ENCODE assay signal across 9 mouse cellular contexts in the genomic region with DNA sequence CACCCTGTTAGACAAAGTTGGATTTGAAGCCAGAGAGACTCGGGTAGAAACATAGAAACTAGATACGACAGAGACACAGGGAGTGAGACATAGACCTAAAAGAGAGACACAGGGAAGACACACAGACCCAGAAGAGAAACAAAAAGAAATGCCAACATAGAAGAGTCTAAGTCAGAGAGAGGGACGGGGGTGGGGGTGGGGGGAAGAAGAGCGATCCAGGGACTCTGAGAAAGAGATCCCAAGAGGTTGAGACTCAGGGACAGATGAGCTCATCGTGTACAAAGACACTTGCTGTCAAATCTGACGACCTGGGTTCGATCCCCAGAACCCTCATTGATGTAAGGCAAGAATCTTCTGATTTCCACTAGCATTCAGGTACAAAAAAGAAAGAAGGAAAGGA. TPM values are rescaled to one million over a fixed set of nuclear protein-coding genes. Genes with fewer than 3 reads are reported as not detected.
DNase-seq lines count a peak whose midpoint lies in the region; ATAC-seq and TF ChIP-seq lines count a peak whose summit lies in the region.
"Had no signal": no experiment of that assay in that cellular context is flagged by ENCODE, and none has a peak within 500 bp of the region (broad histone marks: within the 10 kb centered on the region; RNA-seq: fewer than 3 reads in every experiment).

No protein-coding gene starts in this region.

- 14% methylated on average over 7 of the region's 7 CpGs for WGBS in limb, embryonic 10.5 days
- WGBS in small intestine, adult 2 months = 13% methylated on average over 7 of the region's 7 CpGs

- H3K27ac ChIP-seq in limb, embryonic 10.5 days = no peak overlapping the region
- H3K27ac ChIP-seq in small intestine, adult 2 months (ENCODE audit: insufficient read depth, low read depth, low read length) = no peak overlapping the region

- peaks cover 36% of the 10 kb centered on the region for H3K27me3 ChIP-seq in erythroblast, embryonic 14.5 days (ENCODE audit: control insufficient read depth)
- peaks cover 4% of the 10 kb centered on the region for H3K27me3 ChIP-seq in megakaryocyte, embryonic 14.5 days (replicated peaks)
- peaks cover 67% of the 10 kb centered on the region for H3K27me3 ChIP-seq in limb, embryonic 10.5 days (ENCODE audit: low read depth, poor library complexity, severe bottlenecking)
- H3K27me3 ChIP-seq in small intestine, adult 2 months (ENCODE audit: control insufficient read depth, insufficient read depth, low read length) = no peaks in the 10 kb centered on the region

- no peak for TF ChIP-seq CTCF in small intestine, adult 2 months (IDR thresholded peaks at IDR 0.05; ENCODE audit: extremely low read depth, insufficient read length, insufficient replicate concordance, low read depth, low read length)

- H3K4me3 ChIP-seq in erythroblast, embryonic 14.5 days (replicated peaks) = peak overlapping the region; percentile 67
- peak overlapping the region; percentile 92 for H3K4me3 ChIP-seq in megakaryocyte, embryonic 14.5 days (replicated peaks)
- peak overlapping the region; percentile 51 for H3K4me3 ChIP-seq in limb, embryonic 10.5 days
- H3K4me3 ChIP-seq in small intestine, adult 2 months (ENCODE audit: low read depth, low read length) = peak overlapping the region; percentile 71

- ATAC-seq in erythroblast, adult 5-6 weeks (replicated peaks; ENCODE audit: low FRiP score, poor library complexity, severe bottlenecking) = no peak
- no peak for ATAC-seq in megakaryocyte, adult 5-6 weeks (ENCODE audit: poor library complexity, severe bottlenecking)
- ATAC-seq in monocyte, adult 5-6 weeks (replicated peaks; ENCODE audit: insufficient number of reproducible peaks, low FRiP score, low TSS enrichment, poor library complexity, severe bottlenecking) = no peak

- peaks cover 3% of the 10 kb centered on the region; the same call in 1 of the 2 replicates for H3K36me3 ChIP-seq in erythroblast, embryonic 14.5 days (ENCODE audit: control insufficient read depth)
- peaks cover 27% of the 10 kb centered on the region for H3K36me3 ChIP-seq in megakaryocyte, embryonic 14.5 days (replicated peaks; ENCODE audit: low read length)
- H3K36me3 ChIP-seq in limb, embryonic 10.5 days = peaks cover 12% of the 10 kb centered on the region; the same call in 1 of the 2 replicates
- peaks cover 1% of the 10 kb centered on the region; the same call in 1 of the 2 replicates for H3K36me3 ChIP-seq in small intestine, adult 2 months (ENCODE audit: control insufficient read depth, insufficient read depth, low read length)

- peaks cover 2% of the 10 kb centered on the region; the same call in 1 of the 2 replicates for H3K9me3 ChIP-seq in erythroblast, embryonic 14.5 days (ENCODE audit: control insufficient read depth, low read length)
- H3K9me3 ChIP-seq in megakaryocyte, embryonic 14.5 days = no peaks in the 10 kb centered on the region
- H3K9me3 ChIP-seq in limb, embryonic 10.5 days (replicated peaks) = no peaks in the 10 kb centered on the region

- peaks cover 28% of the 10 kb centered on the region for H3K4me1 ChIP-seq in erythroblast, embryonic 14.5 days (ENCODE audit: control insufficient read depth)
- H3K4me1 ChIP-seq in megakaryocyte, embryonic 14.5 days = peaks cover 52% of the 10 kb centered on the region
- peaks cover 25% of the 10 kb centered on the region for H3K4me1 ChIP-seq in limb, embryonic 10.5 days
- peaks cover 13% of the 10 kb centered on the region for H3K4me1 ChIP-seq in small intestine, adult 2 months (ENCODE audit: control insufficient read depth, insufficient read depth, insufficient read length, low read length)

- no peak for DNase-seq in limb, embryonic 10.5 days (ENCODE audit: low spot score)
- no peak for DNase-seq in thymus, postnatal 10 days (ENCODE audit: low spot score in 2 of 2)

- TF ChIP-seq POLR2A in small intestine, adult 2 months (IDR thresholded peaks at IDR 0.05; ENCODE audit: low read depth, low read length) = no peak

RNA-seq across cellular contexts. Expression of a gene that starts 1.1 kb away (rescaled TPM):
- polyA plus RNA-seq in erythroblast, embryonic 14.5 days (2012) = 0.03 and 0.09 TPM in 2 replicates
- total RNA-seq in erythroblast, adult 5-6 weeks (2015; ENCODE audit: low replicate concordance) = 0.84 TPM in 1 of 2 replicates, not detected in the other
- total RNA-seq in erythroblast, adult 5-6 weeks (2017; ENCODE audit: low replicate concordance) = 0.85 and 3.2 TPM in 2 replicates
- 2.0 and 8.9 TPM in 2 replicates for polyA plus RNA-seq in megakaryocyte, embryonic 14.5 days (2012; ENCODE audit: insufficient read depth, low replicate concordance)
- total RNA-seq in megakaryocyte, adult 5-6 weeks (2015) = 1.0 and 1.2 TPM in 2 replicates
- 3.7 and 4.0 TPM in 2 replicates for total RNA-seq in megakaryocyte, adult 5-6 weeks (2017)
- polyA plus RNA-seq in limb, embryonic 10.5 days (2016; fragmentation: Nextera tagmentation; extraction: Ambion mirVana) = 0.09 and 0.14 TPM in 2 replicates
- polyA plus RNA-seq in small intestine, adult 2 months (2012; rRNA removed) = 2.3 and 7.5 TPM in 2 replicates
- 7.5 to 10.6 TPM (median 9.6 TPM) in 3 replicates for total RNA-seq in monocyte, adult 5-6 weeks (2017)

RNA-seq across cellular contexts. Expression of a gene that starts 24.3 kb away (rescaled TPM):
- 0.08 TPM in 1 of 2 replicates, not detected in the other for polyA plus RNA-seq in erythroblast, embryonic 14.5 days (2012)
- total RNA-seq in erythroblast, adult 5-6 weeks (2015; ENCODE audit: low replicate concordance) = not detected in 2 replicates
- not detected in 2 replicates for total RNA-seq in erythroblast, adult 5-6 weeks (2017; ENCODE audit: low replicate concordance)
- 0.30 TPM in 1 of 2 replicates, not detected in the other for polyA plus RNA-seq in megakaryocyte, embryonic 14.5 days (2012; ENCODE audit: insufficient read depth, low replicate concordance)
- 0.16 and 0.27 TPM in 2 replicates for total RNA-seq in megakaryocyte, adult 5-6 weeks (2015)
- 0.08 and 0.22 TPM in 2 replicates for total RNA-seq in megakaryocyte, adult 5-6 weeks (2017)
- 1.6 and 2.6 TPM in 2 replicates for polyA plus RNA-seq in limb, embryonic 10.5 days (2016; fragmentation: Nextera tagmentation; extraction: Ambion mirVana)
- polyA plus RNA-seq in small intestine, adult 2 months (2012; rRNA removed) = 0.62 and 0.79 TPM in 2 replicates
- not detected in 3 replicates for total RNA-seq in monocyte, adult 5-6 weeks (2017)

RNA-seq across cellular contexts. Expression of a gene that starts 24.4 kb away (rescaled TPM):
- 1.8 and 1.9 TPM in 2 replicates for polyA plus RNA-seq in erythroblast, embryonic 14.5 days (2012)
- total RNA-seq in erythroblast, adult 5-6 weeks (2015; ENCODE audit: low replicate concordance) = 22.3 and 28.0 TPM in 2 replicates
- 9.5 and 10.7 TPM in 2 replicates for total RNA-seq in erythroblast, adult 5-6 weeks (2017; ENCODE audit: low replicate concordance)
- 14.5 and 17.5 TPM in 2 replicates for polyA plus RNA-seq in megakaryocyte, embryonic 14.5 days (2012; ENCODE audit: insufficient read depth, low replicate concordance)
- 148 and 171 TPM in 2 replicates for total RNA-seq in megakaryocyte, adult 5-6 weeks (2015)
- total RNA-seq in megakaryocyte, adult 5-6 weeks (2017) = 59.2 and 67.7 TPM in 2 replicates
- polyA plus RNA-seq in limb, embryonic 10.5 days (2016; fragmentation: Nextera tagmentation; extraction: Ambion mirVana) = 27.1 and 31.9 TPM in 2 replicates
- polyA plus RNA-seq in small intestine, adult 2 months (2012; rRNA removed) = 44.2 and 47.3 TPM in 2 replicates
- total RNA-seq in monocyte, adult 5-6 weeks (2017) = 4.8 to 9.7 TPM (median 7.9 TPM) in 3 replicates

RNA-seq across cellular contexts. Expression of a gene that starts 24.6 kb away (rescaled TPM):
- polyA plus RNA-seq in erythroblast, embryonic 14.5 days (2012) = not detected in 2 replicates
- total RNA-seq in erythroblast, adult 5-6 weeks (2015; ENCODE audit: low replicate concordance) = not detected in 2 replicates
- not detected in 2 replicates for total RNA-seq in erythroblast, adult 5-6 weeks (2017; ENCODE audit: low replicate concordance)
- not detected in 2 replicates for polyA plus RNA-seq in megakaryocyte, embryonic 14.5 days (2012; ENCODE audit: insufficient read depth, low replicate concordance)
- not detected in 2 replicates for total RNA-seq in megakaryocyte, adult 5-6 weeks (2015)
- total RNA-seq in megakaryocyte, adult 5-6 weeks (2017) = not detected in 2 replicates
- polyA plus RNA-seq in limb, embryonic 10.5 days (2016; fragmentation: Nextera tagmentation; extraction: Ambion mirVana) = 1.5 and 2.2 TPM in 2 replicates
- polyA plus RNA-seq in small intestine, adult 2 months (2012; rRNA removed) = 0.42 and 0.70 TPM in 2 replicates
- not detected in 3 replicates for total RNA-seq in monocyte, adult 5-6 weeks (2017)
- total RNA-seq: gastrocnemius, postnatal 25 days had no signal
